Mouse (Mus musculus) activated CD4-positive, CD25-positive, alpha-beta regulatory T cell, adult 4 months (primary cell): ENCODE measurements around the gene Fndc3a. TPM values are rescaled to one million over a fixed set of nuclear protein-coding genes. Genes with fewer than 3 reads are reported as not detected.

Source experiments
- ATAC-seq: one replicate; pipeline ENCODE4 v1.8.0; 2017
- polyA plus RNA-seq, 2 experiments: library from polyadenylated mRNA; unstranded; fragments of 100-300 nt; shearing (Covaris generic); gene quantifications; one replicate each; pipeline ENCODE4 v1.2.1; 2017

Fndc3a gene
- polyA plus RNA-seq, 2 experiments from 2014 or later = 11.6 to 17.8 TPM

DNA sequence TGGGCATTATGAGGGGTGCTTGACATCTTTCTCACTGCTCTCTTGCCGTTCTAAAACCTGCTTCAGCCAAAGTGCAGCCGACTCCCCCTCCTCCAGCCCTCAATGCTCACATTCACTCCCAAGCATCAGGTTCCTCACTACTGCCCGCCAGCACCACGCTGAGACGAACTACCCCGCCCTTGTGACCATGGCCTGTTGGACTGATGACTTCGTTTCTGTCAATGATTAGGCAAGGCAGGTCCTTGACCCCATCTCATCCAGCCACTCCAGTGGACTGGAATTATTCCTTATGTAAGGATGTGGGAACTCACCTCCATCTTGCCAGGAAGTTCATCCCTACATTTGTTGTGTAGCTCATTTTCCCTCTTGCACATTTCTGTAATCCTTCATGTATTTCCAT, 175.9 kb downstream of the Fndc3a start:
- no peak for ATAC-seq

DNA sequence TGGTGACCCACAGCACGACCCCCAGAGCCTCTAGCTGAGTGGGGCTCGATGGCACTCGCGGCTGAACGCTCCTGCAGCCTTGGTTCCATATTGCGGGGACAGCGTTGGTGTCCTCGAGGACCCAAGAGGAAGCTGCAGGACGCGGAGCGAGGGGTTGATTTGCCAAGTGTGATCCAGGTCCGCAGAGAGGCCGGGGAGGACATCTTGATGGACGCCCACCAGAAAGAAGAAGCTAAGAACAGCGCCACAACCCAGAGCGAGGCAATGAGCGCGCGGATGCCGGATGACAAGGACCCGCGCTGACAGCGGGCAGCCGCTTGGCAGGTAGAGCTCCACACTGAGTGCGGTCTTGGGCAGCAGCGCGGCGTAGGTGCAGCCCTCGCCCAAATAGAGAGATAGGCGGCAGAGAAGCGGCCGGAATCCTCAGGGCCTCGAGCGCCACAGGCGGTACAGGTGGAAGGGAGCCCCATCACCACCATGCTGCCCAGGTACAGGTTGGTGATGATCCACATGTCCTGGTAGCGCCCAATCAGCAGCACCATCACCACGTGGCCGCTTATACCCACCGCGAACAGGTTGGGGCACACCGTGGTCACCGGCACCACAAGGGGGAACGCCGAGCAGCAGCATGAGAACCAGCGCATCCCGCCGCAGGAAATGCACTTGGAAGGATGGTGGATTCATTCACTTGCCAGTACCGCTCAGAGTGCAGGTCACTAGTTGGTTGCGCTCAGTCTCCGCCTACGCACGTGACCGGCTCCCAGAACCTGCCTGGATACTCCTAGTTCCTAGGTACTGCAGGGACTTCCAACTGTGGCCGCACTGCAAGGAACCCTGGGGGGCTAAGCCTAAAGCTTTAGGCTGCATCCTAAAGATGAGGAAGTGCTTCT, 177.5 kb downstream of the Fndc3a start:
- ATAC-seq = no peak

DNA sequence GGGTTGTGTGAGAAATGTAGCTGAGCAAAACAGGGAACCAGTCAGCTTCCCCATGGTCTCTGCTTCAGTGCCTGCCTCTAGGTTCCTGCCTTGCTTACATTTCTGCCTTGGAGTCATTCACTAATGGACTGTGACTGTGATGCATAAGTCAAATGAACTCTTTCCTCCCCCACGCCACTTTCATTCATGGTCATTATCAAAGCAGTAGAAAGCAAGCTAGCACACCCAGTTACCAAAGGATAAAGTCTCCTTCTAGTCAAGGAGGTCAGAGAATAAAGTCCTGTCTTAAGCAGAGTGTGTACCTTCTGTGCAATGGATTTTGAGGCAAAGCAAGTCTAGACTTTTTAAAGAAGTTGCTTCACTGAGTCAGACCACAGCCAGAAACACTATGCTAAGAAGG, 182.7 kb downstream of the Fndc3a start:
- no peak for ATAC-seq

DNA sequence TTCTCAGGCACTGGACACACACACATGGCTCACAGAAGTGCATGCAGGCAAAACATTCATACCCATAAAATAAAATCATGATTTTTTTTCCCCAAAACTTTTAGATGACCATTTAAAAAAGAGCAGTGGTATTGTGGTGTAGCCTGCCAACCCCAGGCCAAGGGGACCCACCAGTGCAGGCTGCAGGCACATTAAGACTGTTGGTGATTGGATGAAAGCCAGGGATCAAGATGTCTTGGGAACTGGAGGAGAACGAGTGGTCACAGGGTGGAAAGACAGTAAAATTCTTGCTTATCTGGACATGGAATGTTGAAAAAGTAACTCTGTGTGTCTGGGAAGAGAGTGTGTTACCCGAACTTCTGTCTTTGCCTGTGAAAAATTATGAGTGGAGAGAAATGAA, 190.2 kb downstream of the Fndc3a start:
- ATAC-seq = no peak

DNA sequence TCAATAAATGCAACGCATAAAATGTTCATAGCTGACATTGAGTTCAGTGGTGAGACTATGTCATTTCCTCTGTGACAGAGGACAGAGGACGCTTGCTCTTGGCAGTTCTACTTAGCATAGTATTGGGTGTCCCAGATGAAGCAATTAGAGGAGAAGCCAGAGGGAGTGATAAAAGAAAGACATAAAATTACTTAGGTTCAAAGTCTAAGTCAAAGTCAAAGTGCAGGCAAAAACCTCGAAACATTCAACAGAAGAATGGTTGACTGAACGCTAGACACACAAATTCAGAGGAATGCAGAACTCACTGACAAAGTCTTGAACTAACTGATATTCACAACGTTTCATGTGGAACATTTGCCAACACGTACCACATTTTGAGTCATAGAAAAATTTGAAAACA, 191.0 kb downstream of the Fndc3a start:
- no peak for ATAC-seq

DNA sequence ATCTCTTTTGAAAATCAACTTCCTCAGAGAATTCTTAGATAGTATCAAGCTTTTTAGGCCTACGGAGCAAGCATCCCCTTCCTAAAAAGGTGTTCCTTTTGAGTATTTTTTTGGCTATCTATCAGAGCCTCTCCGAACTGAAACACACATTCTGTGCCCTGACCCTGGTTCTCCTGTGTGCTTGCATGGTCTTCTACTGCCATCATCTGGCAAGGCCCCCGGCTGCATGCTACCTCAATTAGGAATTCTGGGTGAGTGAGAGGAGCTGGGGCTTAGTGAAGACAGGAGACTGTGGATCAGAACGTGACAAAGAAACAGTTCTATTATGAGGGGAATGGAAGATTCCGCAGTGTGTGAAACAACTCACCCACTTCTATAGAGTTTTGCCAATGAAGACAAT, 193.4 kb downstream of the Fndc3a start:
- ATAC-seq = no peak

DNA sequence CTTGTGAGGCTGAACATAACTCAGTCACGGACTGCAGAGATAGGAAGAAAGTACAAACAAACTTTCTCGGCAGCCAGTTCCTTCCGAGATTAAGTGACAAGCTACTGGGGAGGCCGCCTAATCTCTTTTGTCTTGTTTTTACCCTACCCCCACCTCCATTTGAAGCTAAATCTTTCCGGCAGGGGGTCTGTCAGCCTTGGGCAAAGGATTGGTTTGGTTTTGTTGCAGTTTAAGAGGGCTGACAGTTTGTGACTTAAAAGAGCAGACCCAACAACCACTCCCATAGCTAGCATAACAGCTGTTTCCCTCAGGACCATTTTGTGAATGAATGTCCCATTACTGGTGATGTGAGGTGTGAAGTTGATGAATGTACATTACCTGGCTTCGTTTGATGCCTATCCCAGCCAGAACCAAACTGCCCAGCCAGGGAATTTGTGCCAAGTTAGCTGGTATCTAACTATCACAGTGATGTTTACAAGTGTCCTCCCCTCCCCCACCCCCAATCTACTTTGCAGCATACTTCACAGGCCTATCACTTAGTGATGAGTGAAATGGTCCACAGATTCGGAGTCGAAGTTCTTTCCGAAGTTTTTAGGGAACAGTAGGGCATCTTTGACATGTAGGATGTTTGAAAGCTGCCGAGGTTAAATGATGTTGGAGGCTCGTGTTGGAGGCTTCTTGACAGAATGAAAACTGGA, 202.9 kb downstream of the Fndc3a start:
- no peak for ATAC-seq

DNA sequence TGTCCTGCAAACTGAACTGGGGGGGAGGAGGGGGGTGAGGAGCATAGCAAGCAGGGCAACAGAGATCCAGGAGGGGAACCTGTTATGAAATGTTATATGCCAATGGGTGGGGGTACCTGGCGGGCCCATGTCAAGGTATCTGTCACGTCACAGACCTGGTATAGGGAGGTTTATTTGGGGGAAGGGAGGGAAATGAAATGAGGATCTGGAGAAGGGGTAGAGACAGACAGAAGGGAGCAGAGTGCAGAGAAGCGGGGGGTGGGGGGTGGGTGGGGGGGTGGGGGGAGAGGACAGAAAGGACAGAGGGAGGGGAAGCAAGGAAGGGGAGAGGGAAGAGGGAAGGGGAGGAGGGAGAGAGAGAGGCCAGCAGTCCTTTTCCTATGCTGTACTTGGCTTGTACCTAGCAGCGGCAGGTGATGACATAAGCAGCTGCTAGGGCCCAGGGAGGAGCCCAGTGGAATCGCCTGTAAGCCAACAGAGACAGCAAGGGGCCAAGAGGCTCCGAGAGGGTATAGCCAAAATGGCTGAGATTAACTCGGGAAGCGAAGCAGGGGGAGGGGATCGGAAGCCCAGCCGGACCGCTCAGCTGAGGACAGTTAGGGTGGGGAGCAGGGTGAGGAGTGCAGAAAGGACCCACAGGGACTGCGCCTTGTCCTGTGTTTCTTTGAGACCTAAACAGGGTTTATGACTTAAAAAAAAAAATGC, 203.6 kb downstream of the Fndc3a start:
- no peak for ATAC-seq

DNA sequence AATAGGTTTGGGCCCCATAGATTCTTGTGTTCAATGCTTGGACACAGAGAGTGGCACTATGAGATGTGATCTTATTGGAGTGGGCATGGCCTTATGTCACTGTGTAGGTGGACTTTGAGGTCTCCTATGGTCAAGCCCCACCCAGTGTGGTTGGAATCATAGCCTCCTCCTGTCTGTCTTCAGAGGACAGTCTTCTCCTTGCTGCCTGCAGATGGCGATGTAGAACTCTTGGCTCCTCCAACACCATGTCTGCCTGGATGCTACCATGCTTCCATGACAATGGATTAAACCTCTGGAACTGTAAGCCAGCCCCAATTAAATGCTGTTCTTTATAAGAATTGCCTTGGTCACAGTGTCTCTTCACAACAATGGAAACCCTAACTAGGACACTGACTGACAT, 204.8 kb downstream of the Fndc3a start:
- no peak for ATAC-seq

DNA sequence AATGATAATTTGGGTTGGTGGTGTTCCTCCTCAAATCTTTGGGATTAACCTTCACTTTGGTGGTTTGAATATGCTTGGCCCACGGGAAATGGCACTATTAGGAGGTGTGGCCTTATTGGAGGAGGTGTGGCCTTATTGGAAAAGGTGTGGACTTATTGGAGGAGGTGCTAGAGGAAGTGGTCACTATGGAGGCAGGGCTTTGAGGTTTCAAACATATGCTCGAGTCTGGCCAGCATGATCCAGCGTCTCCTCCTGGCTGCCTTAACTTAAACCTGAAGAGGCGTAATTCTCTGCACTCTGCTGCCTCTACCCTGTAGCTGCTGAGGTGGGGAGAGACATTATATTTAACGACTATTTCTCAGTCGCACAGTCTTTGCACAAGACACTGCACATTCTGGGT, 206.6 kb downstream of the Fndc3a start:
- ATAC-seq = no peak

DNA sequence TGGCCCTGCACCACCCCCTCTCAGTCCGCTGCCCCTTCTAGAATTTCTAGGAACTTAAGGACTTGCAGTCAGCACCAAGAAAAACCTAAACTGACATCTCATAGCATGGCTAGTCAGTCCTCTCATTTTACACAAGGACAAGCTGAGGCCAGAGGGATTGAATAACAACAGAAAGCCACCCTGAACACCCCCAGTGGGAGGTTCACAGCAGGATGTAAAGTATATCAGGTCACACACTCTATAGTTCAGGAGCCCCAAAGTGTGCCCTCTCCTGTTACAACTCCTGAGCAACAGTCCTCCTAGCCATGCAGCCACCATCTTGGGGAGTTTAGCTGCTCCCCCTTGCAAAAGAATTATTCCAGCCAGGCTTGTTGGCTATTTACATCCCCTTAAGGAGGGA, 216.0 kb downstream of the Fndc3a start:
- ATAC-seq = no peak

DNA sequence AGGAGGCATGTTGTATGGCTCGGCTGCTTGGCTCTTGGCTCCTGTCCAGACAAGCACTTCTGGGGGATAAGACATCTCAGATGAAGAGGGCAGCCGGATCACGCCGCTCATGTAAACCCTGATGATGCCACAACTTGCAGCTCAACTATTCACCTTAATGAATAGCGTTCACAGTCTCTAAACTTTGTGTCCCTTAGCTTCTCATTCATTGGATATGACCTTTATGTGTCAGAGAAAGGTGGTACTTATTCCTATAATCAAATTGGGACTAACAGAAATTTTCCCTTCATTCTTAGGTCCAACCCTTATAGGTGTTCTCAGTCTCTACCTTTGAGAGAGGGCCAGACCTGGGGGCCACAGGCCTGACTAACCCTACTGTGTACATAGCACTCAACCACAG, 218.1 kb downstream of the Fndc3a start, which contains the start of gene Gm9195:
Gene Gm9195, minus strand, starts transcription at position 101 of the 400 bp plus-strand sequence.
- no peak for ATAC-seq

DNA sequence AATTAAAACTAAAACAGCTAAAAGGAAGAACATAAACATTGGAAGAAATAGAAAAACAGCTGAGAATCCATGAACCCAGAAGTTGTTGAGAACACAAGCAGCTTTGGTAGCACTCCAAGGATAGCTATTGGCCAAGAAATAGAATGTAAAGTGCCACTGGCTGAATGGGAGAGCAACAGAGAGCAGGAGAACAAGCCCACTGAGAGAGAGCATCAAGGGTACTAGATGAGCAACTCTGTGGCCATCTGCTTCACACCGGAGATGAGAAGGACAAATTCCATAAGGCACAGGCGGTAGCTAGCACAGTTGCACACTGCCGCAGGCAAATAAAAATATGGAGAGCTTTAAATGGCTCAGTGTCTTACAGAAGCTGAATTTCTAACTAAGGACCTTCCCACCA, 219.4 kb downstream of the Fndc3a start:
- ATAC-seq = no peak

Other genes with a start within 250 kb of the Fndc3a start
- under 1 TPM in 1 of 2 experiments, not detected in 1; 0.04 TPM for gene Gm9195, start 218.2 kb downstream of the Fndc3a start, polyA plus RNA-seq